Mouse (Mus musculus) CH12.LX (cell line): ENCODE measurements around the gene Ethe1. TPM values are rescaled to one million over a fixed set of nuclear protein-coding genes. Genes with fewer than 3 reads are reported as not detected.

ENCODE experiments used
- DNase-seq: peaks from one replicate; pipeline ENCODE4 v3.0.0-alpha.2; 2013; ENCODE audit errors: extremely low read depth
- H3K27ac ChIP-seq: 2 replicates; pipeline ENCODE4 v1.5.1; 2012; ENCODE audit warnings: low read depth, mild to moderate bottlenecking, control low read depth, moderate library complexity; ENCODE audit not compliant: insufficient read depth
- H3K27me3 ChIP-seq: replicated peaks from 2 replicates; pipeline ENCODE3; 2012; ENCODE audit warnings: inconsistent platforms
- H3K36me3 ChIP-seq, 2 experiments: replicated peaks in 1 of 2; 2 replicates each; pipeline versions ENCODE3 to v1.6.1; 2012; ENCODE audit warnings: inconsistent platforms in 1 of 2, low read length in 1 of 2, mild to moderate bottlenecking in 1 of 2, mixed read lengths in 1 of 2, moderate library complexity in 1 of 2; ENCODE audit not compliant: control insufficient read depth in 1 of 2, insufficient read depth in 1 of 2
- H3K4me1 ChIP-seq, 2 experiments: 2 replicates each; pipeline ENCODE4 v1.6.1; 2012; ENCODE audit warnings: inconsistent platforms in 1 of 2, moderate library complexity in 1 of 2; ENCODE audit not compliant: insufficient read depth in 2 of 2, control insufficient read depth in 1 of 2
- H3K4me2 ChIP-seq: 2 replicates; pipeline ENCODE4 v1.6.1; 2012; ENCODE audit warnings: low read depth, mild to moderate bottlenecking, control low read depth; ENCODE audit not compliant: poor library complexity, insufficient read depth, severe bottlenecking
- H3K4me3 ChIP-seq, 3 experiments: fragments of 150-350 bp in 1 of 3; sonication (generic) in 1 of 3; replicated peaks in 1 of 3; 2 replicates each; pipeline versions ENCODE3 to v1.5.1; 2011 to 2012; ENCODE audit warnings: low read depth in 2 of 3, low read length in 2 of 3, mild to moderate bottlenecking in 2 of 3, moderate library complexity in 2 of 3, control low read depth in 1 of 3, improper control_type of control experiment in 1 of 3, inconsistent platforms in 1 of 3, mixed read lengths in 1 of 3; ENCODE audit not compliant: poor library complexity in 1 of 3
- H3K79me2 ChIP-seq: replicated peaks from 2 replicates; pipeline ENCODE4 v1.6.1; 2012; ENCODE audit warnings: mild to moderate bottlenecking, moderate library complexity; ENCODE audit not compliant: control insufficient read depth, poor library complexity, insufficient read depth, severe bottlenecking; ENCODE audit errors: extremely low read depth
- H3K9ac ChIP-seq: 2 replicates; pipeline ENCODE4 v1.6.1; 2012; ENCODE audit warnings: low read depth, mild to moderate bottlenecking, control low read depth, moderate library complexity; ENCODE audit not compliant: insufficient read depth
- H3K9me3 ChIP-seq: replicated peaks from 2 replicates; pipeline ENCODE3; 2012; ENCODE audit warnings: low read length, inconsistent platforms, mixed read lengths
- BHLHE40 ChIP-seq: IDR thresholded peaks from 2 replicates; pipeline ENCODE4 v1.6.1; 2011; ENCODE audit warnings: mild to moderate bottlenecking, low read depth, low read length, improper control_type of control experiment
- CHD1 ChIP-seq: IDR thresholded peaks from 2 replicates; pipeline ENCODE4 v1.6.1; 2012; ENCODE audit warnings: low read depth, low read length, improper control_type of control experiment, inconsistent platforms
- CHD2 ChIP-seq: IDR thresholded peaks from 2 replicates; pipeline ENCODE4 v1.6.1; 2011; ENCODE audit warnings: low read length, improper control_type of control experiment
- CTCF ChIP-seq, 2 experiments: IDR thresholded peaks in 1 of 2; conservative IDR thresholded peaks in 1 of 2; 2 replicates each; pipeline ENCODE4 v1.5.1; 2011 to 2012; ENCODE audit warnings: low read depth in 2 of 2, low read length in 2 of 2, improper control_type of control experiment in 1 of 2, inconsistent platforms in 1 of 2, mild to moderate bottlenecking in 1 of 2, moderate library complexity in 1 of 2
- E2F4 ChIP-seq: IDR thresholded peaks from 2 replicates; pipeline ENCODE4 v1.6.1; 2011; ENCODE audit warnings: low read depth, low read length, improper control_type of control experiment; ENCODE audit not compliant: insufficient replicate concordance
- EP300 ChIP-seq: IDR thresholded peaks from 2 replicates; pipeline ENCODE4 v1.6.1; 2011; ENCODE audit warnings: low read length, improper control_type of control experiment
- ETS1 ChIP-seq: conservative IDR thresholded peaks from 2 replicates; pipeline ENCODE4 v1.6.1; 2012; ENCODE audit warnings: low read depth, mild to moderate bottlenecking, inconsistent platforms, low read length, improper control_type of control experiment, moderate library complexity
- GABPA ChIP-seq: IDR thresholded peaks from 2 replicates; pipeline ENCODE4 v1.6.1; 2012; ENCODE audit warnings: low read depth, low read length, improper control_type of control experiment, inconsistent platforms; ENCODE audit not compliant: insufficient replicate concordance
- HCFC1 ChIP-seq: IDR thresholded peaks from 2 replicates; pipeline ENCODE4 v1.6.1; 2012; ENCODE audit warnings: low read depth, mild to moderate bottlenecking, inconsistent platforms, low read length, improper control_type of control experiment
- JUN ChIP-seq: IDR thresholded peaks from 2 replicates; pipeline ENCODE4 v1.6.1; 2011; ENCODE audit warnings: low read depth, mild to moderate bottlenecking, low read length, improper control_type of control experiment, moderate library complexity; ENCODE audit not compliant: insufficient read depth
- JUND ChIP-seq: conservative IDR thresholded peaks from 2 replicates; pipeline ENCODE4 v1.6.1; 2011; ENCODE audit warnings: low read depth, low read length, improper control_type of control experiment
- MAX ChIP-seq: IDR thresholded peaks from 2 replicates; pipeline ENCODE4 v1.6.1; 2011; ENCODE audit warnings: low read length, improper control_type of control experiment
- MAZ ChIP-seq: IDR thresholded peaks from 2 replicates; pipeline ENCODE4 v1.6.1; 2012; ENCODE audit warnings: low read depth, mild to moderate bottlenecking, inconsistent platforms, low read length, improper control_type of control experiment, moderate library complexity
- MEF2A ChIP-seq: IDR thresholded peaks from 2 replicates; pipeline ENCODE4 v1.6.1; 2014; ENCODE audit warnings: low read depth, mild to moderate bottlenecking, inconsistent platforms, low read length, improper control_type of control experiment, borderline replicate concordance
- MXI1 ChIP-seq: IDR thresholded peaks from 2 replicates; pipeline ENCODE4 v1.6.1; 2011; ENCODE audit warnings: mild to moderate bottlenecking, low read depth, low read length, improper control_type of control experiment
- NELFE ChIP-seq: IDR thresholded peaks from 2 replicates; pipeline ENCODE4 v1.6.1; 2011; ENCODE audit warnings: low read depth, low read length, improper control_type of control experiment
- NRF1 ChIP-seq: IDR thresholded peaks from 2 replicates; pipeline ENCODE4 v1.6.1; 2014; ENCODE audit warnings: low read depth, mild to moderate bottlenecking, inconsistent platforms, low read length, improper control_type of control experiment, moderate library complexity
- PAX5 ChIP-seq: IDR thresholded peaks from 2 replicates; pipeline ENCODE4 v1.6.1; 2012; ENCODE audit warnings: low read length, inconsistent platforms, mixed read lengths
- POLR2A ChIP-seq: IDR thresholded peaks from 2 replicates; pipeline ENCODE4 v1.6.1; 2011; ENCODE audit warnings: low read depth, mild to moderate bottlenecking, improper control_type of control experiment, low read length
- RAD21 ChIP-seq: IDR thresholded peaks from 2 replicates; pipeline ENCODE4 v1.6.1; 2011; ENCODE audit warnings: low read depth, mild to moderate bottlenecking, low read length, improper control_type of control experiment, moderate library complexity
- RCOR1 ChIP-seq: conservative IDR thresholded peaks from 2 replicates; pipeline ENCODE4 v1.6.1; 2012; ENCODE audit warnings: low read depth, mild to moderate bottlenecking, inconsistent platforms, low read length, improper control_type of control experiment
- SMC3 ChIP-seq: IDR thresholded peaks from 2 replicates; pipeline ENCODE4 v1.6.1; 2011; ENCODE audit warnings: low read depth, low read length, improper control_type of control experiment
- TBP ChIP-seq: conservative IDR thresholded peaks from 2 replicates; pipeline ENCODE4 v1.6.1; 2011; ENCODE audit warnings: low read depth, low read length, improper control_type of control experiment
- TCF12 ChIP-seq: IDR thresholded peaks from 2 replicates; pipeline ENCODE4 v1.6.1; 2014; ENCODE audit warnings: low read depth, mild to moderate bottlenecking, inconsistent platforms, low read length, improper control_type of control experiment
- UBTF ChIP-seq: IDR thresholded peaks from 2 replicates; pipeline ENCODE4 v1.6.1; 2012; ENCODE audit warnings: low read depth, mild to moderate bottlenecking, inconsistent platforms, low read length, improper control_type of control experiment, moderate library complexity
- USF1 ChIP-seq: IDR thresholded peaks from 2 replicates; pipeline ENCODE4 v1.6.1; 2014; ENCODE audit warnings: low read depth, mild to moderate bottlenecking, inconsistent platforms, low read length, improper control_type of control experiment
- USF2 ChIP-seq: conservative IDR thresholded peaks from 2 replicates; pipeline ENCODE4 v1.6.1; 2011; ENCODE audit warnings: low read depth, low read length, improper control_type of control experiment
- ZC3H11A ChIP-seq: IDR thresholded peaks from 2 replicates; pipeline ENCODE4 v1.6.1; 2012; ENCODE audit warnings: low read depth, mild to moderate bottlenecking, inconsistent platforms, low read length, improper control_type of control experiment
- ZNF384 ChIP-seq: IDR thresholded peaks from 2 replicates; pipeline ENCODE4 v1.6.1; 2012; ENCODE audit warnings: low read depth, low read length, improper control_type of control experiment, inconsistent platforms
- dilution Hi-C: fragments of 300-500 bp; cut with MboI; formaldehyde crosslinking; loops from 2 replicates; pipeline ENCODE4 v1.14.3; 2020; ENCODE audit warnings: low sequenced_read_pairs; ENCODE audit not compliant: extremely low pct_unique_long_range_greater_than_20kb, extremely low pct_ligation_motif_present
- in situ Hi-C: fragments of 300-500 bp; cut with MboI; formaldehyde crosslinking; loops from 3 replicates; pipeline ENCODE4 v1.14.3; 2019; ENCODE audit warnings: low sequenced_read_pairs, low pct_ligation_motif_present, low pct_unique_long_range_greater_than_20kb, mixed read lengths
- polyA plus RNA-seq: library from polyadenylated mRNA; unstranded; fragments of >175 nt; gene quantifications from 2 replicates; pipeline ENCODE4 v1.2.1, GENCODE M21; 2012; ENCODE audit warnings: low read depth; ENCODE audit not compliant: insufficient read length
- total RNA-seq, 2 experiments: library from RNA; depleted of rRNA; stranded (reverse); fragments of 300-350 nt in 1 of 2; fragments of >200 nt in 1 of 2; gene quantifications; 2 replicates each; pipeline ENCODE4 v1.2.3; 2012 to 2014

Ethe1 gene
- total and polyA plus RNA-seq, 3 experiments: 22.8 to 32.0 (median 24.1) TPM

- Histone ChIP-seq H3K27ac (no peak overlapping the region), H3K27me3 (no peaks in the 10 kb centered on the region), H3K4me3 (no peak overlapping the region), H3K4me2 (no peak overlapping the region), H3K9me3 (no peaks in the 10 kb centered on the region), H3K79me2 (no peaks in the 10 kb centered on the region), H3K4me1 (peaks cover 0 to 16% of the 10 kb centered on the region in 2 experiments; a peak in 2 of 4 replicates), H3K9ac (no peak overlapping the region)
- dilution Hi-C loops: no loop called here
- in situ Hi-C loops: loop anchor here (10.0 kb wide), 1 partner anchor 65 kb away; the partner anchor contains the start of gene Irgq
- peak; percentile 35 for DNase-seq
- TF ChIP-seq EP300 (no peak), CTCF (conservative IDR thresholded peaks at IDR 0.05 in 1 of 2, IDR thresholded peaks at IDR 0.05 in 1 of 2; ENCODE audit: low read depth in 2 of 2, low read length in 2 of 2) (peak in 1 of 2 experiments; percentile 72; a peak in 2 of 4 replicates), SMC3 (peak; percentile 66), TBP (no peak), JUN (no peak), RAD21 (peak; percentile 35), MAZ (no peak), MXI1 (no peak), E2F4 (no peak)
- TF ChIP-seq, all 38 proteins: peak for 3
- peaks cover 0 to 37% of the 10 kb centered on the region in 2 experiments for H3K36me3 ChIP-seq
These were observed 12.1 kb downstream of the Ethe1 start for GRCm38 (mm10) chr7:24599211-24600067.

- dilution Hi-C loops: no loop called here
- H3K9ac ChIP-seq: no peak overlapping the region
- H3K4me3 ChIP-seq: no peak overlapping the region
- peaks cover 0 to 32% of the 10 kb centered on the region in 2 experiments for H3K36me3 ChIP-seq
- no peaks in the 10 kb centered on the region for H3K9me3 ChIP-seq
- H3K79me2 ChIP-seq: no peaks in the 10 kb centered on the region
- no peak overlapping the region for H3K27ac ChIP-seq
- in situ Hi-C loops: no loop called here
- H3K4me1 ChIP-seq: peaks cover 0 to 4% of the 10 kb centered on the region in 2 experiments; a peak in 2 of 4 replicates
- H3K4me2 ChIP-seq: no peak overlapping the region
- H3K27me3 ChIP-seq: no peaks in the 10 kb centered on the region
- DNase-seq: peak; percentile 93
- TF ChIP-seq PAX5 (no peak), ETS1 (no peak), ZNF384 (peak; percentile 37; the same call in 1 of the 2 replicates), GABPA (no peak), USF1 (no peak), EP300 (0 out of 2 replicates have a peak, but pooled peaks have one; percentile 19), POLR2A (no peak), MAX (0 out of 2 replicates have a peak, but pooled peaks have one; percentile 26), RCOR1 (no peak), RAD21 (peak; percentile 93), TBP (no peak), CHD1 (no peak), MEF2A (no peak), HCFC1 (no peak; the same call in 1 of the 2 replicates), CTCF (conservative IDR thresholded peaks at IDR 0.05 in 1 of 2, IDR thresholded peaks at IDR 0.05 in 1 of 2; ENCODE audit: low read depth in 2 of 2, low read length in 2 of 2) (peak; percentile 90 to 100), USF2 (no peak), CHD2 (no peak), JUND (no peak), TCF12 (0 out of 2 replicates have a peak, but pooled peaks have one; percentile 14), NRF1 (no peak), ZC3H11A (peak; percentile 76), MAZ (no peak), SMC3 (peak; percentile 99), BHLHE40 (no peak), NELFE (peak; percentile 71; the same call in 1 of the 2 replicates), UBTF (no peak)
These were observed 13.7 kb downstream of the Ethe1 start for GRCm38 (mm10) chr7:24600941-24601597.
